Mouse (Mus musculus) splenic B cell, adult 2 months (primary cell): ENCODE results near the gene Evl.
"Not testable (repeated sequence)": the region's sequence is repeated elsewhere in the genome, so short reads cannot be mapped to it uniquely, and the experiment has no call there.

ENCODE experiments used
- DNase-seq: peaks from one replicate; pipeline ENCODE4 v3.0.0-alpha.2; 2011; ENCODE audit warnings: low read depth, low spot score
- H3K27me3 ChIP-seq: 2 replicates; pipeline ENCODE4 v1.6.1; 2012; ENCODE audit warnings: mild to moderate bottlenecking, low read length, moderate library complexity, mixed read lengths; ENCODE audit not compliant: control insufficient read depth, poor library complexity, insufficient read depth, severe bottlenecking
- H3K36me3 ChIP-seq: 2 replicates; pipeline ENCODE4 v1.6.1; 2012; ENCODE audit warnings: mild to moderate bottlenecking, low read length, moderate library complexity, mixed read lengths; ENCODE audit not compliant: control insufficient read depth, poor library complexity, insufficient read depth, severe bottlenecking

Evl gene

GRCm38 (mm10) chr12:108710861-108711615 is 156.5 kb downstream of the Evl start:
- no peak for DNase-seq
- Histone ChIP-seq H3K36me3 (no peaks in the 10 kb centered on the region), H3K27me3 (no peaks in the 10 kb centered on the region)

- no peaks in the 10 kb centered on the region for H3K36me3 ChIP-seq
- no peaks in the 10 kb centered on the region for H3K27me3 ChIP-seq
- no peak for DNase-seq
Measured at GRCm38 (mm10) chr12:108712481-108712880, 158.0 kb downstream of the Evl start.

- H3K27me3 ChIP-seq, H3K36me3 ChIP-seq, DNase-seq: not testable (repeated sequence)
Measured at GRCm38 (mm10) chr12:108713972-108714371, 159.5 kb downstream of the Evl start.

- no peaks in the 10 kb centered on the region for H3K27me3 ChIP-seq
Measured at GRCm38 (mm10) chr12:108715854-108716253, 161.3 kb downstream of the Evl start.

GRCm38 (mm10) chr12:108718485-108718884 is 164.0 kb downstream of the Evl start:
- Histone ChIP-seq H3K36me3 (no peaks in the 10 kb centered on the region), H3K27me3 (no peaks in the 10 kb centered on the region)
- no peak for DNase-seq

More at GRCm38 (mm10) chr12:108715854-108716253, 161.3 kb downstream of the Evl start:
- no peak for DNase-seq
- no peaks in the 10 kb centered on the region for H3K36me3 ChIP-seq

- Histone ChIP-seq H3K27me3 (no peaks in the 10 kb centered on the region), H3K36me3 (no peaks in the 10 kb centered on the region)
- no peak for DNase-seq
Measured at GRCm38 (mm10) chr12:108722464-108722863, 167.9 kb downstream of the Evl start.

GRCm38 (mm10) chr12:108723841-108724240 is 169.3 kb downstream of the Evl start:
- Histone ChIP-seq H3K27me3 (no peaks in the 10 kb centered on the region), H3K36me3 (no peaks in the 10 kb centered on the region)
- DNase-seq: no peak

GRCm38 (mm10) chr12:108734386-108734785 is 179.9 kb downstream of the Evl start:
- DNase-seq: no peak

GRCm38 (mm10) chr12:108737838-108738237 is 183.3 kb downstream of the Evl start:
- no peak for DNase-seq
- Histone ChIP-seq H3K36me3 (no peaks in the 10 kb centered on the region), H3K27me3 (no peaks in the 10 kb centered on the region)

More at GRCm38 (mm10) chr12:108734386-108734785, 179.9 kb downstream of the Evl start:
- Histone ChIP-seq H3K36me3 (no peaks in the 10 kb centered on the region), H3K27me3 (no peaks in the 10 kb centered on the region)
